9 mouse cellular contexts compared by ENCODE assay signal in the genomic region with DNA sequence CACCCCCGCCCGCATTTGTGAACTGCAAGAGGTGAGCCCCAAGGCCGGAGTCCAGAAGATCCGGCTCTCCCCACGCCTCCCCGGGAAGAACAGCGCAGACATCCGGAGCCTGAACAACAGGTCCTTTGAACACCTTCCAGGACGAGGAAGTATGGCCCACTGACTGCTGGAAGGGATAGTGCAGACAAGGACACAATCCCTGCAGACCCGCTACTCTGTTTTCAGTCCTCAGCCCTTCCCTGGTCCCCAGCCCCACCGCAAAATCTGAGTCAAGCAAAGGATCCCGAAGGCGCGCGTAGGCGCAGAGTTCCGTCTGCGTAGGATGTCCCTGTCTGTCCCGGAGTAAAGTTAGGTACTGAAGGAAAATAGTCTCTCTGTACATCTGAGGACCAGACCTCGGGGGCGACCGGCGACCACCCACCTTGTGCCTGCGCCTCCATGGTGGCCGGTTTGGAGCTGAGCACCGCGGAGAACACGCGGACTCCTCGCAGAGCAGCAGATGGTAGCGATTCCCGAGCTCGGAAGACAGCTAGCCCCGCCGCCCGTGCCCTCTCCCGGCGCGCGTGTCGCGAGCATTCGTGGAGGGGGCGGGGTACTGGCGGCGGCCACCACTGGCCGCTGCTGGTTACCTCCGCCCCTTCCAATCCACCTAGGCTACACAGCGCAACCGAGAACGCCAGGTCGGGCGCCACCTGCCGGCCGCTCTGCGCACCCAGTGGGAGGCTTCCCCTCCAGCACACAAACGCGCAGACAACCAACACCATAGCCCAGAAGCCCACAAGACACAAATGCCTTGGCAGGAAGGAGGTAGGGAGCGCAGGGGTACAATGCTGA. TPM values are rescaled to one million over a fixed set of nuclear protein-coding genes. Genes with fewer than 3 reads are reported as not detected.
DNase-seq lines count a peak whose midpoint lies in the region; ATAC-seq lines count a peak whose summit lies in the region.
"Had no signal": no experiment of that assay in that cellular context is flagged by ENCODE, and none has a peak within 500 bp of the region (broad histone marks: within the 10 kb centered on the region; RNA-seq: fewer than 3 reads in every experiment).

Tpd52l1 (minus strand) TSS at position 668 of the 834 bp plus-strand sequence.

- 1% methylated on average over 59 of the region's 59 CpGs for WGBS in hindbrain, embryonic 16.5 days

- peak; percentile 93 to 97 for DNase-seq in adrenal gland, adult (ENCODE audit: inconsistent age in 2 of 2, low spot score in 1 of 2)
- peak; percentile 86 to 93 for DNase-seq in cerebellum, postnatal 4 days (ENCODE audit: low spot score in 2 of 2)
- peak; percentile 71 to 84 for DNase-seq in gastrocnemius, adult 8-10 months (ENCODE audit: low spot score in 2 of 2)
- DNase-seq in left cerebral cortex, adult 11 months (ENCODE audit: low spot score) = peak; percentile 73
- DNase-seq in lung, postnatal 25 days (ENCODE audit: low spot score) = peak; percentile 78
- peak; percentile 75 for DNase-seq in retina, postnatal 7 days (ENCODE audit: low read depth, low spot score)
- DNase-seq in urinary bladder, postnatal 14 days (ENCODE audit: low spot score) = peak; percentile 88

- ATAC-seq in hindbrain, embryonic 16.5 days = peak; percentile 99

- H3K4me1 ChIP-seq in hindbrain, embryonic 16.5 days (ENCODE audit: control insufficient read depth, insufficient read depth, low read depth, low read length) = no peaks in the 10 kb centered on the region

- H3K4me3 ChIP-seq in hindbrain, embryonic 16.5 days (ENCODE audit: low read length) = peak within 1 kb of the TSS; percentile 63

- H3K27ac ChIP-seq in hindbrain, embryonic 16.5 days (ENCODE audit: low read depth, low read length) = 0 out of 2 replicates have a peak within 1 kb of the TSS, but pooled peaks have one; percentile 29

- no peaks in the 10 kb centered on the region for H3K36me3 ChIP-seq in hindbrain, embryonic 16.5 days (ENCODE audit: control insufficient read depth, insufficient read depth, low read length)

- peak within 1 kb of the TSS; percentile 70 for H3K9ac ChIP-seq in hindbrain, embryonic 16.5 days (ENCODE audit: low read depth, low read length)

- no peaks in the 10 kb centered on the region for H3K27me3 ChIP-seq in hindbrain, embryonic 16.5 days (replicated peaks; ENCODE audit: control insufficient read depth, insufficient read depth, low read length)

- H3K9me3 ChIP-seq in hindbrain, embryonic 16.5 days (ENCODE audit: control insufficient read depth, low read length) = no peaks in the 10 kb centered on the region

- peak within 1 kb of the TSS; percentile 85 for H3K4me2 ChIP-seq in hindbrain, embryonic 16.5 days (ENCODE audit: low read length)

RNA-seq across cellular contexts. Expression of gene Tpd52l1, which starts in this region (rescaled TPM):
- total RNA-seq in gastrocnemius, adult 8-10 months (2022) = 10 to 100 TPM; 29.3 to 31.8 (median 30.8) TPM
- polyA plus RNA-seq in hindbrain, embryonic 16.5 days (2015; fragmentation: Nextera tagmentation; extraction: Ambion mirVana) = 46.5 and 55.9 TPM in 2 replicates
- total RNA-seq: neutrophil, adult 5-6 weeks had no signal

Comparison
In these comparisons a context has a peak if more than half of its experiments do, and no peak if none do; other contexts are left out.
1. Peak in every context shown above with its lines: DNase-seq, ATAC-seq, H3K4me3 ChIP-seq and H3K27ac ChIP-seq.